Mouse (Mus musculus) adipose tissue, adult 10 weeks (tissue): Measurements from ENCODE around the gene Gpr68. TPM values are rescaled to one million over a fixed set of nuclear protein-coding genes. Genes with fewer than 3 reads are reported as not detected.

ENCODE experiments used
- polyA plus RNA-seq: library from polyadenylated mRNA; stranded (reverse); fragments of 350-450 nt; fragmentation: Illumina TruSeq; extraction: RNeasy Lipid Tissue Mini Kit (QIAGEN cat#74804); gene quantifications from one replicate; pipeline ENCODE4 v1.2.3, GENCODE M21; 2014; ENCODE audit warnings: low read depth, low replicate concordance

The Gpr68 gene
- polyA plus RNA-seq: 1.0 TPM

DNA sequence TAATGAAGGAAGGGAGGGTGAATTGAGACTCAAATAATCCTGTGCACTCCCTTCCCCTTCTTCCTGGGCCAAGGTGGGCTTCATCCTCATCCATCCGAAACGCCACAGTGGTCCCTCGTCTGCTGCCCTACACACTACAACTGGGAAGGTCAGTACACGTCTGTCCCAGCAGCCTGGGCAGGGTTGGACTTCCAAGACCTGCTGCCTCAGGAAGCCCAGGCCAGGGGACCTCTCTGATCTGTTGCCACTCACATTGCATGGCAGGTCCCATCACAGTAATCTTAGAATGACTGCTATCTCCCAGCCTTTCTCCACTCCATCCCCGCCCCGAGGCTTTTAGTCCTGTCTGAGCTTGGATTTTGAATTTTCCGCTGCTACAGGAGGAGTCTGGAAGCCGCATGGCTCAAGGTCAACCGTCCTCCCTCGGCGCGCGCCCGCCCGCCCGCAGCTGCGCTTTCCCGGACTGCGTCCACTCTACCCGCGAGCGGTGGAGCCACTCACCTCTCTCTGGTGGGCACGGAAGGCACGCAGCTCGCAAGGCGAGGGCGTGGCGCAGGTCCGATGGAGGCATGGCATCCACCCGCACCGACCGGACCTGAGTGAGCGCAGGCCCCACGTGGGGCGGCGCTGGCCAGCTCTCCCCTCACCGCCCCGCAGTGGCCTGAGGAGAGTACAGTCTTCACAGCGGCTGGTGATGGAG is at the start of gene Gpr68:
Gene Gpr68, minus strand, starts transcription at position 601 of the 700 bp plus-strand sequence.

Other genes with a start within 250 kb of the Gpr68 start
- 3.4 TPM for gene Rps6ka5, start 181.2 kb downstream of the Gpr68 start, polyA plus RNA-seq
- 10.5 TPM for gene Dglucy, start 129.1 kb downstream of the Gpr68 start, polyA plus RNA-seq
- gene Ccdc88c, start 120.9 kb upstream of the Gpr68 start, polyA plus RNA-seq: 10.0 TPM
- 28.1 TPM for gene Ppp4r3a, start 175.5 kb upstream of the Gpr68 start, polyA plus RNA-seq